Mouse (Mus musculus) liver, postnatal 0 days (tissue): ENCODE data around the gene Lao1.

Experiments used
- CTCF ChIP-seq: sonication (generic); IDR thresholded peaks from 2 replicates; pipeline ENCODE4 v1.5.1; 2016; ENCODE audit warnings: antibody characterized with exemption, low read depth
- EP300 ChIP-seq: IDR thresholded peaks from 2 replicates; pipeline ENCODE4 v1.6.1; 2016; ENCODE audit warnings: antibody characterized with exemption, low read depth, mild to moderate bottlenecking

DNA sequence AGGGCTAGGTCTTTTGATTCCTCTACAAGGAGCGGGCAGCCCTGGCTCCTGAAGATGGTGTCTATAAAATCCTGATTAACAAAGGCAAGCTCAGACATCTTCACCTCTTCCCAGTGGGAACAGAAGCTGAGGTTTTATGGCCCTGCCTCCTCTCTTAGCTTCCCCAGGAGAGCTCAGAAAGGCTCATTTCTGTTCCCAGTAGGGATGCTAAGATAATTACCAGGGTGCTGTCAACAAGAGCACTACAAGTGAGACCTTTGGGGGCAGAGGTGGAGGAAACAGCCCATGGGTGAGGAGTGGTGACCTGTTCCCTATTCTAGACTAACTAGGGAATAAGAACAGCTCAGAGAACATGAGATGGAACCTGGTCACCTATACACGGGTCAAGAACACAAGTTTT lies 22.9 kb upstream of the Lao1 start, which contains the start of gene Olfr1328:
- TF ChIP-seq CTCF, result no peak
- no peak for TF ChIP-seq EP300
